Mouse (Mus musculus) small intestine, adult 2 months (tissue): Measurements from ENCODE around the gene Rrp7a. TPM values are rescaled to one million over a fixed set of nuclear protein-coding genes. Genes with fewer than 3 reads are reported as not detected.

Experiments used
- H3K27ac ChIP-seq: fragments of 200-500 bp; 2 replicates; pipeline ENCODE4 v1.5.1; 2012; ENCODE audit warnings: low read depth, low read length, control low read depth, inconsistent platforms; ENCODE audit not compliant: insufficient read depth
- H3K27me3 ChIP-seq: fragments of 200-500 bp; 2 replicates; pipeline ENCODE4 v1.6.1; 2012; ENCODE audit warnings: mild to moderate bottlenecking, moderate library complexity, low read length, inconsistent platforms; ENCODE audit not compliant: control insufficient read depth, insufficient read depth
- H3K36me3 ChIP-seq: fragments of 200-500 bp; 2 replicates; pipeline ENCODE4 v1.6.1; 2012; ENCODE audit warnings: mild to moderate bottlenecking, low read length, control low read depth, inconsistent platforms; ENCODE audit not compliant: control insufficient read depth, insufficient read depth
- H3K4me1 ChIP-seq: fragments of 200-500 bp; 2 replicates; pipeline ENCODE4 v1.6.1; 2012; ENCODE audit warnings: low read length, inconsistent platforms, mixed read lengths; ENCODE audit not compliant: control insufficient read depth, insufficient read depth, insufficient read length
- H3K4me3 ChIP-seq: fragments of 200-500 bp; 2 replicates; pipeline ENCODE4 v1.5.1; 2012; ENCODE audit warnings: low read depth, mild to moderate bottlenecking, control low read depth, inconsistent platforms, low read length, moderate library complexity
- CTCF ChIP-seq: fragments of 200-500 bp; IDR thresholded peaks from 2 replicates; pipeline ENCODE4 v1.5.1; 2012; ENCODE audit warnings: low read depth, mild to moderate bottlenecking, control low read depth, inconsistent platforms, low read length, moderate library complexity, mixed read lengths; ENCODE audit not compliant: insufficient replicate concordance, insufficient read length; ENCODE audit errors: extremely low read depth
- POLR2A ChIP-seq: fragments of 200-500 bp; IDR thresholded peaks from 2 replicates; pipeline ENCODE4 v1.6.1; 2012; ENCODE audit warnings: low read depth, mild to moderate bottlenecking, control low read depth, inconsistent platforms, low read length, moderate library complexity
- WGBS: fragments of 180-500 bp; shearing (Covaris S2); methylation state at CpG from one replicate; pipeline ENCODE4 v1.1.7; 2018; 5-methylcytosine and 5-hydroxymethylcytosine counted together
- polyA plus RNA-seq: library from polyadenylated mRNA; depleted of rRNA; stranded (reverse); fragments of >200 nt; gene quantifications from 2 replicates; pipeline ENCODE4 v1.2.3, GENCODE M21; 2012

Gene Rrp7a
- polyA plus RNA-seq, 1 experiment, result 72.4 TPM

DNA sequence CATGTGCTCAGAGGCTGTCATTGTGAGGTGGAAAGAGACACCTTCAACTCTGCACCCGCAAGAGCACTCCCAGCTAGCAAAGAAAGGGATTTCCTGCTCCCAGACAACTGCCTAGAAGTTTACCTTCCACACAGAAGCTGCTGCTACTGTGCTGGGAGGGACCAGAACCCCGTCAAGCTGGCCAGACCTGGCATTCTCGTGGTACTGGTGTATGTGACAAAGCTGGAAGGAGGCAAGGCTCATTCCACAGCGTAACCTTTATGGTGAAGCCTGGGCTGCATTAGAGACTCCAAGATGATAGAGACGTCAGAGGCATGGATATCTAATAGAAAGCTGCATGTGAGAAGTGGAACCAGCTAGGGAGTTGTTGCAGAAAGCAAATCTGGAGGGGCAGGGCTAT, 2.0 kb upstream of the Rrp7a start:
- peaks cover 43% of the 10 kb centered on the region for H3K36me3 ChIP-seq
- H3K27ac ChIP-seq, result no peak overlapping the region
- no peaks in the 10 kb centered on the region for H3K27me3 ChIP-seq
- TF ChIP-seq CTCF, result no peak
- no peak for TF ChIP-seq POLR2A
- 70% methylated on average over 5 of the region's 5 CpGs for WGBS
- peaks cover 7% of the 10 kb centered on the region; the same call in 1 of the 2 replicates for H3K4me1 ChIP-seq
- H3K4me3 ChIP-seq, result no peak overlapping the region

DNA sequence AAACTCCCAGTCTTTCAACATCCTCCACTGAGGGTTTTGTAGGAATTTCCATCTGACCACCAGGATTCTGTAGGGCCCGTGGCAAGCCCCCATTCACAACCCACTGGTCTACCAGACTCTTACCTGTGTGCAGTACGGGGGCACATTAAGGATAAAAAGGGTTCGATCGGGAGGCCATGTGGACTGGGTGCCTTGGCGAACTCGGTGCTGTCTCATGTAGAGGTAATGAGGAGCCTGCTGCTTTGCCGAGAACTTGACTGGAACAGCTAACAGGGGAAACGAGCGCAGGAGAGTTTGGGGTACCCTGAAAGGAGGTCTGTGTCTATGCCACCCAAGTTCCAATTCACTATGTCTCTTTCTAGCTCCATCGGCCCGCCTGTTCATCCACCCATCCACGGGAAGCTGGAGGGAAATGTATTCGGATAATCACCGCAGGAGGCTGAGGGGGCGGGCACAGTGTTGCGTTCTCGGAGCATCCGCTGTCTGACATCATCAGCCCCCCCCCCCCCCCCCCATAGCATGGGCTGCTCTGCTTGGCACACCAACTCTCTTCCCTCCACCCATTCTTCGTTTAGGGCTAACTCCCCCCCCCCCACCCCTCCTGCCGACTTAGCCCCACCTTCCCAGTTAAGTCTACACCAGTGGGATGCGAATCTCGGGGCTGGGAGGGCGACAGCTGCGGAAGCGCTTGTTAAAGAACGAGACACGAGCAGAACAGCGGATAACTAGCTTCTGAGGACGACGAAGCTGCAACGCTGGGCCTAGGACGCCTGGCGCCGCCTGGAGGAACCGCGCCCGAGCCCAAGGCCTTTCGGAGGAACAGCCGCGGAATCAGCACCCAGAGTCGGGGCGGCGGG, 664 bp downstream of the Rrp7a start:
- TF ChIP-seq CTCF, result no peak
- TF ChIP-seq POLR2A, result no peak
- Histone ChIP-seq H3K27ac (peak overlapping the region; percentile 40; the same call in 1 of the 2 replicates), H3K4me3 (peak overlapping the region; percentile 99), H3K36me3 (peaks cover 38% of the 10 kb centered on the region), H3K4me1 (peaks cover 7% of the 10 kb centered on the region; the same call in 1 of the 2 replicates), H3K27me3 (no peaks in the 10 kb centered on the region)
- WGBS, result 1% methylated on average over 43 of the region's 43 CpGs

DNA sequence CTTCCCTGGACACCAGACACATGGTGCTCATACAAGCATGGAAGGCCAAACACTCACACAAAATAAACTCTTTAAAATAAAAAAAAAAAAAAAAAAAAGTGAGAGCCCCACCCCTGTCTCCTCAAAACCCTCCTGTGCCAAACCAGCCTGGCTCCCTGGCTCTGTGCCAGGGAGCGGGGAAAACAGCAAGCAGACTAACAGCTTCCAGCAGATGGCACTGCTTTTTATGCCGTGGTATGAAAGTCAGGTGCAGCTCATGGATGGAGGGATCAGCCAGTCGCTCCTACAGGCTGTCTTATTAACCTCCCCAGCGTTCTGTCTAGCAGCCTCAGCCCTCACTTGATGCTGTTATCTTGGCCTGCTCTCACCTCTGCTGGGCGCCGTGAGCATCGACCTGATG, 4.2 kb downstream of the Rrp7a start:
- peaks cover 44% of the 10 kb centered on the region for H3K36me3 ChIP-seq
- no peak for TF ChIP-seq POLR2A
- TF ChIP-seq CTCF, result peak; percentile 49; the same call in 1 of the 2 replicates
- 33% methylated on average over 7 of the region's 7 CpGs for WGBS

DNA sequence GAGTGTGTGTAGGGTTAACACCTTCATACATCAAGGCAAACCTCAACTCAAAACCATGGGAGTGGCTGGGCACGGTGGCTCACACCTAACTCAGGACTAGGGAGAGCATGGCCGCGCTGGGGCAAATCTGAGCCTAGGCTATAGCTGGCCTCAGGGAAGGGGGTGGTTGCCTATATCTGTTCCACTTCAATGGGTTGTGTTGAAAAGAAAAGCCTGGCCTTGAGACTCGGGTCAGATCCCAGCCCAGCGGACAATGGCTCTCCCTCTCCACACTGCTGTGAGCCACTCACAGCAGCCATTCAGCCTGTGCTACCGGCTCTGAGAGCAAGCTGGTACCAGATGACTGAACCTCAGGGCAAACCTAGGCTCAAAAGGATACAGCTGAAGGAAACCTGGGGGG, 7.5 kb downstream of the Rrp7a start:
- H3K27ac ChIP-seq, result no peak overlapping the region
- no peaks in the 10 kb centered on the region for H3K4me1 ChIP-seq
- TF ChIP-seq CTCF, result no peak
- TF ChIP-seq POLR2A, result no peak
- no peak overlapping the region for H3K4me3 ChIP-seq
- no peaks in the 10 kb centered on the region for H3K27me3 ChIP-seq
- 78% methylated on average over 6 of the region's 6 CpGs for WGBS
- peaks cover 43% of the 10 kb centered on the region for H3K36me3 ChIP-seq

More for the DNA sequence above, 4.2 kb downstream of the Rrp7a start:
- no peak overlapping the region for H3K27ac ChIP-seq
- no peaks in the 10 kb centered on the region for H3K27me3 ChIP-seq
- no peak overlapping the region for H3K4me3 ChIP-seq
- H3K4me1 ChIP-seq, result peaks cover 4% of the 10 kb centered on the region; the same call in 1 of the 2 replicates

DNA sequence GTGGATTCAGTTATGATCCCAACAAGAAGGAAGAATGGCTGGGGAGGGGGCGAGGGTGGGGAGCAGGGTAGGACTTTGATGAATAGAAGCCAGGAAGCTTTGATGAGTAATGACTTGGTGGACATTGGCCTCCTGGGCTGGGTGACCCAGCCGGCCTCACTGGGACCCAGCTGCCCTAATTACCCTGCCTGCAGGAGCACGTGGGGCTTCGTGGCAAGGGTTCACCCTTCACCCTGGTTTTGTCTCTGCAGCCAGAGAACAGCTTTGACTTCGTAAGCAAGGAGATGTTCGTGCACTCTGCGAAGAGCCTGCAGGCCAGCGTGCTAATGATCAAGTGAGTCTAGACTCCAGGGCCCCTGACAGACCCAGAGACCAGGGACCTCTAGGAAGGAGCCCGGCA, 8.5 kb downstream of the Rrp7a start:
- Histone ChIP-seq H3K27ac (no peak overlapping the region), H3K36me3 (peaks cover 41% of the 10 kb centered on the region), H3K4me1 (no peaks in the 10 kb centered on the region), H3K4me3 (no peak overlapping the region), H3K27me3 (no peaks in the 10 kb centered on the region)
- TF ChIP-seq POLR2A (no peak), CTCF (no peak)
- WGBS, result 76% methylated on average over 9 of the region's 9 CpGs

DNA sequence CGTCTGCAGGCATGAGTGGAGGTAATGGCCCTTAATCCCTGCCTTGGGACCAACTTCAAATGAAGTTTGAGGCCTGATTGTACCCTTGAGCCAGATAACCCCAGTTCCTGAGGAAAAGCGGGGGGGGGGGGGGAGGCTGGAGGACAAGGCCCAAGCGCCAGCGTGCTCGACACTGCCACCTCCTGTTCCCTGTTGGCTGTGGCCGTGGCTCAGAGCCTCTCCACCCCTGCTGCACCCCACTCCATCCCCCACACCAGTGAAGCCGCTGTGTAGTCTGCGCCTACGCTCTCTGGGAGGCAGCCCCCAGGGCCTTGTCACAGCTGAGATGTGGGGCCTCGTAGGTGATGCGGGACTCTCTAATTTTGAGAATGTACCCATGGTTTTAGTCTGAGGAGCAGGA, 9.7 kb downstream of the Rrp7a start:
- H3K4me3 ChIP-seq, result no peak overlapping the region
- peak; percentile 65 for TF ChIP-seq CTCF
- no peak for TF ChIP-seq POLR2A
- no peaks in the 10 kb centered on the region for H3K27me3 ChIP-seq
- peaks cover 37% of the 10 kb centered on the region for H3K36me3 ChIP-seq
- no peaks in the 10 kb centered on the region for H3K4me1 ChIP-seq
- H3K27ac ChIP-seq, result no peak overlapping the region
- 20% methylated on average over 11 of the region's 11 CpGs for WGBS

DNA sequence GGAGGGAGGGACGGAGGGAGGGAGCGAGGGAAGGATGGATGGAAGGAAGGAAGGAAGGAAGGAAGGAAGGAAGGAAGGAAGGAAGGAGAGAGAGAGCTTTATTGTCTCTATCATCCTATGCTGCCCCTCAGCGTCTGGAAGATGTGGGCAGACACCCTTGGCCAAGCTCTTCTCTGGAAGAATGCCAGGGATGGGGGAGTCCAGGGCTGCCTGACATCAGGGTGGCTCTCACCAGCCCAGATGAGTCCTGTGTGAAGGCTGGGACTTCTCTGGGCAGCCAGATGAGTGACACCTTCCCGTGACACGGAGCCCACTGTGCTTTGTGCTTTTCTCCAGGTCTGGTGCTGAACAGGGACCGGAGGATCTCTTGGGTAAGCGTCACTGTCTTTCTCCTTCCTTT, 10.7 kb downstream of the Rrp7a start:
- Histone ChIP-seq H3K4me1 (peaks cover 2% of the 10 kb centered on the region; the same call in 1 of the 2 replicates), H3K36me3 (peaks cover 37% of the 10 kb centered on the region), H3K4me3 (no peak overlapping the region), H3K27ac (no peak overlapping the region), H3K27me3 (no peaks in the 10 kb centered on the region)
- TF ChIP-seq POLR2A (no peak), CTCF (no peak)
- 88% methylated on average over 7 of the region's 7 CpGs for WGBS

DNA sequence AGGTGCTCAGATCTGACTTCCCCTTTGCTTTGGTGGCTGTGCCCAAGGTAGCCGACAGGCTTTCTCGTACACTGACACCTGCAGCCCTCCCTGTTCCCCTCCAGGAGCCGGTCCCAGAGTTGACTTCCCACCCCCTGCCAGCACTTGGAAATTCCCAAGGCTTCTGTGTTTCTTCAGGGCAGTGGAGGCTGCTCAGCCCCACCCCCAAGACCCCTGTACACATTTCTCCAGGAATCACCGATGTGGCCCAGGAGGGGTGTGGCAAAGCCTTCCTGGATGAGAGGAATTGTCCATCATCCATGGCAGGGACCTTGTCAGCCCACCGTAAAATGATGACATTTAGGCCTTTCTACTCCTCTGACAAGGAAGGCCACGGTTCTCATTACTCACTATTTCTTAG, 11.3 kb downstream of the Rrp7a start:
- no peaks in the 10 kb centered on the region for H3K27me3 ChIP-seq
- no peak overlapping the region for H3K4me3 ChIP-seq
- 68% methylated on average over 6 of the region's 6 CpGs for WGBS
- no peak for TF ChIP-seq POLR2A
- no peak for TF ChIP-seq CTCF
- peaks cover 33% of the 10 kb centered on the region for H3K36me3 ChIP-seq
- no peak overlapping the region for H3K27ac ChIP-seq
- peaks cover 5% of the 10 kb centered on the region; the same call in 1 of the 2 replicates for H3K4me1 ChIP-seq
